Mouse (Mus musculus) embryo, embryonic 10.5 days (tissue): ENCODE measurements around the gene Ap3b2.
"Not testable (repeated sequence)": the region's sequence is repeated elsewhere in the genome, so short reads cannot be mapped to it uniquely, and the experiment has no call there.

Experiments used
- DNase-seq: peaks from one replicate; pipeline ENCODE4 v3.0.0-alpha.2; 2015; ENCODE audit warnings: low spot score

Ap3b2 gene

DNA sequence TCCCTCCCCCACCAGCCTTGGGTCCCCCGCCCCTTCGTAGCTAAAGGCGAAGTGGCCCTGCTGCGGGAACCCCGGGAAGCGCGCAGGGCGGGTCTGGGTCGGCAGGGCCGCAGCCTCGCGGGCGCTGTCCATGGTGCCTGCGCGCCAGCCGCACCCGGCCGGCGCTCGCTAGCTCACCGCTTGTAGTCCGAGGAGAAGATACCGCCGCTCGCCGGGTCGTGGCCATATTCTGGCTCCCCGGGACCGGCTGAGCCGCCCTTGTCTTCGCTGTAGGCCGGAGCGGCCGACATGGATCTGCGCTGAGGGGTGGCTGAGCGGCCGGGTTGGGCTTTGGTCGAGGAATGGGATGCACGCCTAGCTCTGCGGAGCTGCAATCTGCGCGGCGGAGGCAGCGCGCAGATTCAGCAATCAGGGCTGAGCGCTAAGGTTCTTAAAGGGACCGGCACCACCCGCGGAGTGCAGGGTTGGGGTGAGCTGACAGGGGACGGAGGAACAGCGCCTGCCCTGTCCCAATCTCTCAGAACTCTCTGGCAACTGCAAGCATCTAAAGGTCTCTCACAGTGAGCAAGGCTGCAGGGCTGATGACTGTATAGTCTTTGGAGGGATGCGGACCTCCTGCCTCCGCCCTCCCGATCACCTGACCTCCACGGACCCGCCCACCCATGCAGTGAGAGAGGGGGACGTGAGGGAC, at the start of gene Ap3b2:
Ap3b2 (minus strand) TSS at position 595 of the 691 bp plus-strand sequence.
- peak; percentile 79 for DNase-seq

DNA sequence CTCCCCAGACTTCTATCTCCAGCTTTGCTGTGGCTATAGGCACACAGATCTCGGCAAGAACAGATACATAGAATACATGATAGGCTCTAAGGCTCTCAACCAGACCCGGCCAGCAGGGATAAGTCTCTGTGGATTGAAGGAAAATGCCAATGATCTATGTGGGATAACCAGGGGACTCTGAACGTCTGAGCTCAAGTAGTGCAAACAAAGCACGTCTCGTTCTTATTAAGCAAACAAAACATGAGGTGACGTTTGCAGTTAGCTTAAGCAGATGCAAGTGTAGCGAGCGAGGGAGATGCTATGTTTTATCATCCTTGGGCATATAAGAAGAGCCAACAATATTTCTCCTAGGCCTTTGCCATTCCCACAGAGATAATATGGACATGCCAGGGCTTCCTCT, 49.2 kb upstream of the Ap3b2 start:
- no peak for DNase-seq

DNA sequence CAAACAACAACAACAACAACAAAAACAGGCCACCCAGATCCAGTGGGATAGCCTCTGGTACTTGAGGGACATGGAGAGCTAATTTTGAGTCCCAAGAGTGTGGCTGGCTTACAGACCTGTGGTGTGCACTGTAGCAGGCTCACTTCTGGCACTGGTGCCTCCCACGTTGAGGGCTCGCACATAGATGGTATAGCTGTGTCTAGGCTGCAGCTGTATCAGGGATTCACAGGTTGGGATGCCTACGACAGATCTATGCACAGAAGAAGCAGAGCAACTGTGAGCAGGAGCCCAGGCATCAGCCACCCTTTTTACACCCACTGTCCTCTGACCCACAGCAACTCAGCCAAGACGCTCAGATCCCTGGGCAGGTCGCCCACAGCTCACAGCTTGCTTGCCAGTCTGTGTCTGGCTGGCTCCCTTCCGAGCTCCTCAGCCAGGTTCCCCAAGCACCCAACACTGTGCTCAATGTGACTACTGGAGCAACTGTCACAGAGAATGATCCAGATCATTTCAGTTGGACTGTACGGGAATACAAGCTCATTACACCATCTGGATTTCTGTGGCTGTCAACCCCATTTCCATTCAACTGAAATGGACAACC, 48.3 kb upstream of the Ap3b2 start:
- no peak for DNase-seq

DNA sequence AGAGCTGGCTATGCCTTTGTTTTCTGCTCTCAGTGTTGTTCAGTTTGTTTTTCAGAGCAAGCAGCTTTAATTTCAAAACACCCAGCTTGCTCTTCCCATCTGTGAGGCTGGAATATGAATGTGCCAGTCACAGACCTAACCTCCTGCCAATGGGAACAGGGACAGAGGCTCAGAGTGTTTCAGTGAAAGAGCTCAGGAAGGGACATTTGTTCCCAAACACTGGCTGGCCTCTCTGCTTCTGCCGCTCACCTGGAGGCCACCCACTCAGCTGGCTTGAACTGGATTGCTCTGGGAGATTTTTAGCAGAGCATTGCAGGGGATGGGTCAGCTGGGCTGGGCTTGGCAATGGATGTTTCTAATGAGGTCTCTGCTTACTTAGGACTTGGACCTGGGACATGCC, 47.3 kb upstream of the Ap3b2 start:
- no peak for DNase-seq

DNA sequence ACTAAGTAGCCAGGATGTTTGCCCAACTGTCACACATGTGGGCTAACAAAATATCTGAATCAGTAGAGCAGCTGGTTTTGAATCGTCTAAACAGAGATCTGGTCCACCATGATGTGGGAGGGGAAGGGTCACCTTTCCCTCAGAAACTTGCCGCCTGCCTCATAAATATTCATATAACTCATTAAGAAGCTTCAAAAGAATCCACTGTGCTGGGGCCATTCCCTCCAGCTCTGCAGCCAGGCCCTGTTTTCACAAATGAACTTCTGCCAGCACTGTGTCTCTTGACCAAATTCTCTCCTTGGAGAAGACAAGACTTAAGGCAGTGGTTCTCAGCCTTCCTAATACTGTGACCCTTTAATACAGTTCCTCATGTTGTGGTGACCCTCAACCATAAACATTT, 45.8 kb upstream of the Ap3b2 start:
- peak; percentile 10 for DNase-seq

DNA sequence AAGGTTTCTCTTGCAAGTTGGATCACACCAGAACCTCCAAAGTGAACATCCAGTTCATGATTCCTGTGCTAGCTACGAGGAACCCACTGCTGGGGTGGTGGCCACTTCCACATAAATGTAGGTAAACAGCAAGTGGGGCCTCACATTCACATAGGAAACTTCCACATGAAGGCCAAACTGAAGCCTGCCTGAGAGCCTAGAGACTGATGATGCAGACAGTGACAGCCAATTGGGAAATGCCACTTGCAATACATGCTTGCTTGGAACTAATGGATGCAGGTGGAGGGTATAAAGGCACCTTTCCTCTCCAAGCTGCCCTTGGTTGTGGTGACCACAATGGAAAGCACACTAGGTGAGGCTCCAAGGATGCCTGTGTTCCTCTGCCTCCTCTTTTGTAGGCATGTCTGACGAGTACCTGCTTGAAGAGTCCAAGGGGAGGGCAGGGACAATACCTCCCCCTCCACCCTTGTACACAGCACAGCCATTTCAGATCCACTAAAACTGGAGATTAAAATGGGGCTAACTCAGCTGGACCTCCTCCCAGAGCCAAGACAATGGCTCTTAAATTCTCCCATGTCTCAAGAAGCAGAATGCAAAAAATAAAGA, 44.4 kb upstream of the Ap3b2 start:
- no peak for DNase-seq

DNA sequence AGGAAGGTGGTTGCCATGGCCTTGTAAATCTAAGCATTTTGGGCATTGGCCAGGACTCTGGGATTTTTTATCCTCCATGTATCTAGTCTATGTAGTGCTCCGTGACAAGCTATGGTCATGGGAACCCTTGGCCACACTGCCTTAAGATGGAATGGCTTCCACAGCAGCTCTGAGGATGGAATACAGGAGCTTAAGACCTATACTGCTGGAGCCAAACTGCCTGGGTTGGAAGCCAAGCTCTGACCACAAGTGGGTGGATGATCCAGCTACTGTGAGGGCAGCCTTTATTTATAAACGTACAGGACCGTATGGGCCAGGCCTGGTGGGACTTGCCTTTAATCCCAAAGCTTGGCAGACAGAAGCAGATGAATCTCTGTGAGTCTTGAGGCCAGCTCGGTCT, 42.8 kb upstream of the Ap3b2 start:
- no peak for DNase-seq

DNA sequence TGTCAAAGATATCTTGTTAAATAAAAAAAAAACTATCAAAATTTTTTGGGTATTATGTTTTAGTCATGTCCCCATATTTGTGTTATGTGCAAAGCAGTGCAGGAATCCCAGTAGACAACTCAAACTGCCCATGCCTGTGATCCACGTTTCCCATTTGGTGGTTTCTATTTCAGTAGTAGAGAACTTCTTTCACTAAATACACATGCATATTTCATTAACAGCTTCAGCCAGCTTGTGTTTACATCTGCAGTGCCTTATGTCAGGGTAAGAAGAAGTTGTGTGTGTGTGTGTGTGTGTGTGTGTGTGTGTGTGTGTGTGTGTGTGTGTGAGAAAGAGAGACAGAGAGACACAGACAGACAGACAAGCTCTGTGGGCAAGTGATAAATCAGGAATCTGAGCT, 37.7 kb upstream of the Ap3b2 start:
- no peak for DNase-seq

DNA sequence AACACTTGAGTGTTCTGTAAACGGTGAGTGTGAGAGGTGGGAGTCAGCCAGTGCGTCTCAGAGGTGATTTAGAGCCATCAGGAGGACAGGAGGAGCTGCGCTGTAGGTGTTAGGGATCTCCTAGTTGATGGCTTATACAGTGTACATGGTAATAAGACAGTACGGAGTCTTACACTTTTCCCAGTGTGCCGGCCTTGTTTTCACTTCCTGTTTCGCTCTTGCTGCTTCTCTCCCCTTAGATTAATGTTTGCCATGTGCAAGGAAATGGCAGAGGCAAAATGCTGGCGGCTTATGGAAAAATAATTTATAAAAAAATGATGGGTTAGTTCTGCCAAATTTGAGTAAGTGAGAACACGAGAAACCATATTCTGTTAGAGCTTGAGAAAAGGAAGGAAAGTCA, 35.2 kb upstream of the Ap3b2 start:
- no peak for DNase-seq

DNA sequence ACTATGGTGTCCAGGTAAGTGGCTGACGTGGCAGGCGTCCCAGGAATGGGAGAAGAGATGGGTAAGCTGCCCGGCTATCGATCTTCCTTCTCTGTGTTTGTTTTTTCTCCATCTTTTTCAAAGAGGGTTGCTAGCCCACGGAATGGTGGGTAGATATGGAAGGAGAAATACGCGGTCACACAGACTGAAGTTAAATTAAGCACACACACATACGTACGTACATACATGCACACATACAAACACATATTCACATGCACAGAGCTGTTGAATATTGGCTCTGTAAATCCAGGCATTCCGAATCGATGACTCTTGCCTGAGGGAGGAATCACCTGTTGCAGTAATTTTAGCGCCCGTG, 29.9 kb upstream of the Ap3b2 start:
- DNase-seq: no peak

DNA sequence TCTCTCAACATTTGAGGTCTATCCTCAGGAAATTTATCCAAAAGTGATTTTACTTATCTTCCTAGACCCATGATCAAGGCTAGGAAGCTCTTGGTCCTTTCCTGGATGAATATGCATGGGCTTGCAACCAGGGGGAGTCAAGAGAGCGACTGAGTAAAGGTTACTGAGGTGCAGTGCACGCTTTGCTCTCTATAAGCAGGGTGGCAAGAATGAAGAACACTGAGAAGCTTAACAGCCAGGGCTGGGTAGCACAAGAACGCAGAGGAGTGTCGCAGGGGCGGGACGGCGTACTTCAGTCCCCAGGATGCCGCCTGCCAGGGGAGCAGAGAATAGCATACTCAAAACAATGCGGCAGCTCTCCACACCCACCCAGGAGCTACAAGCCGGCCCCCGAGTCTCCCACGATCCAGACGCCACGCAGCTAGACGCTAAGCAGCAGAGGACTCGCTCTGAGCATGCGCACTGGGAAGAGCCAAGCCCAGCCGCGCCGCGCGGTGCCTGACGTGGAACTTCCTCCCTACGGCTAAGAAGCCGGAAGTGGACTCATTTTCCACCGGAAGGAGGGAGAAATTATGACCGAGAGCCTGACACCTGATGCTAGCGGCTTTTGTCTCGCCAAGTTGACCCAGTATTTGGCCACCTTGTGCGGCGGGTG, 29.4 kb upstream of the Ap3b2 start:
- DNase-seq: peak; percentile 98

DNA sequence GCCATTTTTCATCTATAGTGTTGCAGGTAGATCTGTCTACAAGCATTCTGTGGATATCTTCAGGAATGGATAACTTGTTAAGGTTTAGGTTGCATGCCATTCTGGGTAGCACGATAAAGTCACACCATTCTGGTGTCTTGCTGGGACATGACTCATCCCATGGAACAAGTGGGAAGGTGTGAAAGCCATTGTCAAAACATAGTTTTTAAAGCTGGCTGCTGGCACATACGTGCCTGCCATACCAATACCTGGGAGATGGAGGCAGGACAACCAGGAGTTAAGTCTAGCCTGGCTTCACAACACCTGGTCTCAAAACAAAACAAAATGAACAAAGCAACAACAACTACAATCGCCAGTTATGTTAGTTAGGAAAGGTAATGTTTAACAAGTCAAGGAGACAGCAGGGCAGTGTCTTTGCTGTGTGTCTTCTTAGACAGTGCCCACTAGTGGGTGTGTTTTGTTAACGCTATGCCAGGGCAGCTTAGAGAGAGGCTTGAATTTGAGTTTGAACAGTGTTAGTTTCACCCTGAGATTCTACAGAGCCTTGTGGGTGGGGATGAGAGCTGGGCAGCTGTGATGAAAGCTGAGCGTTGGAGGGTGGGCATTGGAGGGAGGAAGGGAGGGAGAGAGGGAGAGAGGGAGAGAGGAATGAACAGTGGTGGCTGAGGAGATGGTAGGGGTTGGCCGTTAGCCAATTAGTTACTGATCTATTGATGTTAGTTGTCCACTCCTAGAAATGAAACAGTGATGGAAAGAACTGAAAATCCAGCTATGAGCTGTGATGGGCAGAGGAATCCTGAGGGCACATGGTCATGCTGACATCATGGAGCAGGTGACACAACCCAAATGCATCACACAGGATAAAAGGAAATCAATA, 22.7 kb upstream of the Ap3b2 start:
- DNase-seq: no peak

DNA sequence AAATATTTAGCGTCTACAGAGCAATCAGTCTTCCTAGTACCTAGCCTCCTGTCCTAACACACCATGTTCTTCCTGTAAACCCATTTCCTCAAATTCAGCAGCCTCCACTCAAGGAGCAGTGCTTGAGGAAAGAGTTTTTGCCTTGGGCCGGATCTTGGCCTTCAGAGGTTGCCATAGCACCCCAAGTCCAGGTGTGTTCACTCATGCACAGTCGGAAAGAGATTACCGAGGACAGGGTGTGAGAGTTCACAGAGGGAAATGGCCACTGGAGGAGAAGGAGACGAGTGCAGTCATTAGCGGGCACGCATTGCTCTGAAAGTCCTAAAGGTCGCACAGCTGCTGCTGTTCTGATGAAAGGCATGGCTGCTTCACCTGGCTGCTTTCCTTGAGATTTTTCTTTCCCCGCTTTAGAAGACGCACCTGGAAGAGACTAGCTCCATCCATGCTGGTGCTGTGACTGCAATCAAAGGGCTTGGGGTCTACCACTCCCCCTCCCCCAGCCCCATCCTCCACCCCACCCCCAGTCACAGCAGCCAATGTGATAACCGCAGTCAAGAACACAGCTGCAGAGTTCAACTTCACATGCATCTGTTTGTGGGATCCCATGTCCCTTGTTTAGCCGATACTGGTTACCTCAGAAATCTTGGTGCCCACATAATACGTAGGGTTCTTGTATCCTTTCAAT, 21.3 kb upstream of the Ap3b2 start:
- no peak for DNase-seq

DNA sequence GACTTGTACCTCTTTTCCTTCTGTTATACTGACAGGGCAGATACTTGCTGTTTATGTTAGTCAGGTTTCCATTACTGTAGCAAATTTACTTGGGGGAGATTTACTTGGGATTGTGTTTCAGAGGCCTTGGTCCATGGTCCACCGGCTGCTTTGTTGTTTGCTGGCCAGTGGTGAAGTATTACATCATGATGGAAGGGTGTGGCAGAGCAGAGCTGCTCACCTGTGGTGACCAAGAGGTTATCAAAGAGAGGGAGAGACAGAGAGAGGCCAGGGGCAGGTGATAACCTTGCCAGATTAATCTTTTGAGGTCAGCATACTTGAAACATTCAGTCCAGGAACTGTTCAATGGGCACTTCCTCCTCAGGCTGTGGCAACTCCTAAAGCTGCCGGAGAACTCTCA, 7.3 kb upstream of the Ap3b2 start:
- no peak for DNase-seq

DNA sequence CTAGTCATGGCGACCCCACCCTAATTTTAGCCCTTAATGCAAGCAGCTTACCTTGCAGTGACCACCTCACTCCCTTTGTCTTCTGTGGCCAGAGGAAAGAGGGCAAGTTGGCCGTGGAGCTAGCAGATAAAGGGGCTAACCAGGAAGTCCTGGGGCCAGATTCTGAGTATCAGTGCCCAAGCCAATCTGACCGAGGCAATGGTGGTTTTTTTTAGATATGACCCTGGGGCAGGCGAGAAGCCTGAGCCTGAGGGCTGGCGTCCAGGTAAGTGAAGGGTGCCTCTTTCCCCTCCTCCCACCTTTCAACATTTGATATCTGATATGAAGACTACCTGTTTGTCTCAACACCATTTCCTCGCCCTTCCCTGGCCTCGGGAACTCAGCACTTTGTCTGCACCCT, 4.5 kb upstream of the Ap3b2 start, which contains the start of gene BC048679:
BC048679 (minus strand) TSS at position 101 of the 400 bp plus-strand sequence.
- no peak for DNase-seq

DNA sequence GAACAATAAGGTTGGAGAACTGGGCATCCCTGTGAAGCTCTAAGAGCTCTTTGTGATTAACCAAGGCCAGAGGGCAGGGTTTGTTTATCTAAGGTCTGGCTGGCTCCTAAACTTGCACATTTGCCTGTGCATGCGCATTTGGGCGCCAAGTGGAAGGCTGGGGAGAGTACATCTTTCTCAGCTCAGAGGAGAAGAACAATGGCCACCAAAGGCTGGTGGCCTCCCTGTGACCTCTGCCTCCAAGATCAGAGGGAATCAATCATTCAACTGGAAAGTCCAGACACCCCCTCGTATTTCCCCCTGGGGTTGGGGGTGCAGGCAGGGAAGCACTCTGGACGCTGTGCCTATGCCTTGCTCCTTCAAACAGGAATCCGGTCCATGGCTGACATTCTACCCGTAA, 3.4 kb upstream of the Ap3b2 start:
- DNase-seq: peak; percentile 72

DNA sequence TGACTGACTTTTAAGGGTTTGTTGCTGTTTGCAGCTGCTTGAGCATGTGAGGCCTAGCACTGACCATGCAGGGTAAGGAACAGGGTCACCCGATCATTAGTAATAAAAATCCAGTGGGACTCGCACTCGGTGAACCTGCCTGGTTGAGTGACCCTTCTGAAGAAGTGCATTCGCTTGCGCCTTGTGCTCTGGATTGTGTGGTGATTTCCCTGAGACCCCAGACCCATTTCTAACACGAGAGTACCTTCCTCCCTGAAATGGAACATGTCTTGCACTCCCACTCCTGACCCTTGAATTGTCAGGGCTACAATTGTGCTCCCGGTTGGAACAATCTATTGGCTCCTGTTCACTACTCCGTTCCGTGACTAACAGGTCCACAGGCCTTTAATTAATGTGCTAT, 1.1 kb downstream of the Ap3b2 start:
- no peak for DNase-seq

DNA sequence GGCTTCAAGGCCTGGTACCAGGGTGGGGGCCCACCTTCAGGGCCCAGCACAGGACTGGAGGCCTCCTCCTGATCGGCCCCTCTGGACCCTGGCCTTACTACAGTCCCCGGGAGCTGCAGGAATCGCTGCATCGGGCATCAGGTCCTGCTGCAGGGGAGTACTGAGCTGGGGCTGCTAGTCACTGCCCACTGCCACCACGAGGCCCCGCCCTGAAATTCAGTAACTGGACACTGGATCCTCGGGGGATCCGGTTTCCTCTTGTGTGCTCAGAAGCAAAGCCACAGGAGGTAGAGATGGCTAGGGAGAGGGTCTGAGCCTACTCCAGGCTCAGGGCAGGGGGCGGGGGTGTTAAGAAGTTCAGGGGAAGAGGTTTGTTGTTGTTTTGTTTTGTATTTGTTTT, 4.1 kb downstream of the Ap3b2 start:
- peak; percentile 70 for DNase-seq

DNA sequence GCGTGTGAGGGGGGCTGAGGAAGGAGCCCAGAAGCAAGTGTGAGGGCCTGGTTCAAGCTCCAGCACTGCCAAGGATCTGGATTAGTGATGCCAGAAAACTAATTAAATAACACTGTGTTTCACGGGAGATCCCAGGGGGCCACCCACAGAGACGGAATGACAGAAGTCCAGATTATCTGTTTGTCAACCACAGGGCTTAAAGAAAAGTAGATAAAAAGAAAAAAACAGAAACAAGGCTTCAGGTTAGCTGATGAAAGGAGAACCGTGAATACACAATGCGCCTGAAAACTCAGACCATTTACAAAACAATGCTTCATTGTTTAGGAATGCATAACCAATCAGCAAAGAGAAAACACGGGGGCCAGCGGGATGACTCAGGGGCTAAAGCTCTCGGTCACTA, 12.9 kb downstream of the Ap3b2 start:
- peak; percentile 56 for DNase-seq

DNA sequence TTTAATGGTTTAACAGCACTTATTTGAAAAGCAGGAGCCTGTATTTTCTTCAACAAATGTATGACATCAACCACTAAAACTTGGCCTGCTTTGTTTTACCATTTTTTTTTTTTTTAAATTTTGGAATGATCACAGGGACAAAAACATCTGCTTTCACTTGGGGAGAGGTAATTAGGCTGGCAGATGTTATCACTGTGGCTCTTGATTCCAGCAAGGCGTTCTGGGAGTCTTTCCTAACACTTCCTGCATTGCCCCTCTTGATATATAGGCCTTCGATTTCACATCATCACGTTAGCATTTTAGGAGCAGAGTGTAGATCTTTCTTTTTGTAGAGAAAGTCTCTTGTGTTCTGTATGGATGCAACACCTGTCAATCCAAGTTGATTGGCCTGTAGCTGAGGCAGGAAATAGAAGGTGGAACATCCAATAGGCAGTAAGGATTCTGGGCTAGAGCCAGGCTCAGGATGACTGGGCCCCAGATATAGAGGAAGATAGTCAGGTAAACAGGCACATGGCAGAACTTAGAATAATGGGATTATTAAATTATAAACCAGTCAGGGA, 14.1 kb downstream of the Ap3b2 start:
- DNase-seq: peak; percentile 29

DNA sequence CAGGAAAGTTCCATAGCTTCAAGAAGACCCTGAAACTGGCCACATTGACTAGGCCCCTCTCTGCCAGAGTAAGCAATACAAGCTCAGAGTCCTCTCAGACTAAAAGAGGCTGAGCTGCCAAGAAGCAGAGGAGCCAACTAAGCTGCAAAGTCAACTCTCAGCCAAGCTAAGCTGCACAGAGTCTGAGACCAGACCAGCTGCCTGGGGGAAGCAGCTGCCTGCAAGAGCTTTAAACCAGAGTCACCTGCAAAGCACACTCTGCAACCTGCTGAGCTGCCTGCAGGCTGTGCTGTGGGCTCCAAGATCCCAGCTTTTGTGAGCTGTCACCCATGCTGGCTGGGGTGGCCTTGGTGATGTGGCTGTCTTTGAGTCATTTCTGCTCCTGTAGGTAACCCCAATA, 15.5 kb downstream of the Ap3b2 start:
- DNase-seq: not testable (repeated sequence)
